Mouse (Mus musculus) ES-Bruce4 (cell line): Measurements from ENCODE around the gene Edil3.

Experiments used
- CTCF ChIP-seq: IDR thresholded peaks from one replicate; pipeline ENCODE4 v1.8.1; 2011; ENCODE audit warnings: low read depth, low read length
- EP300 ChIP-seq: IDR thresholded peaks from 2 replicates; pipeline ENCODE4 v1.6.1; 2011; ENCODE audit warnings: low read depth, low read length; ENCODE audit not compliant: insufficient read depth
- POLR2A ChIP-seq: IDR thresholded peaks from one replicate; pipeline ENCODE4 v1.8.1; 2011; ENCODE audit warnings: low read length; ENCODE audit not compliant: insufficient read depth

DNA sequence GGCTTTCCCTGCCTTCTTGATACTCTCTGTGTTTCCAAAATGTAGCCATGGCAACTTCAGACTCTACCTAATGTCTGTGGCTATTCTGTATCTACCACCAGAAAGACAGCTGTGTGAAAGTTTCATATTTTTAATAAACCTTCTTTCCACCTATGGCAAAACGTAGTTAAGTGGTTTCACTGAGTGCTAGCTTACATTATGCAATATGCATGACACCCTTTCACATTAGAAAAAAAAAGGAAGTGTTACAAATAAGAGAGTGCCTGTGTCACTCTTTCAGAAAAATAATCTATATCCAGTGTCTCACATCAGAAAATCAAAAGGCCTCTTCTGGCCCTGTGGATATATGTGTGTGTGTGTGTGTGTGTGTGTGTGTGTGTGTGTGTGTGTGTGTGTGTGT, 346.7 kb downstream of the Edil3 start:
- no peak for TF ChIP-seq EP300
- TF ChIP-seq CTCF, result no peak
- TF ChIP-seq POLR2A, result no peak
